ENCODE assay signal across 27 mouse cellular contexts in genomic region chr5:43970532-43970931, GRCm38 (mm10). TPM values are rescaled to one million over a fixed set of nuclear protein-coding genes. Genes with fewer than 3 reads are reported as not detected.
"Had no signal": no experiment of that assay in that cellular context is flagged by ENCODE, and none has a peak within 500 bp of the region (broad histone marks: within the 10 kb centered on the region; RNA-seq: fewer than 3 reads in every experiment).

No protein-coding gene starts in this region.

- ATAC-seq: forebrain, embryonic 15.5 days; forebrain, postnatal 0 days; hindbrain, embryonic 16.5 days; inflammation-experienced regulatory T-cells, adult 6 months had no signal

- H3K27me3 ChIP-seq: forebrain, embryonic 15.5 days; heart, embryonic 12.5 days; kidney, embryonic 15.5 days; limb, embryonic 13.5 days; limb, embryonic 15.5 days; liver, embryonic 13.5 days had no signal

- H3K9ac ChIP-seq: forebrain, embryonic 15.5 days; forebrain, postnatal 0 days; heart, embryonic 12.5 days; hindbrain, embryonic 14.5 days; kidney, embryonic 15.5 days; limb, embryonic 13.5 days; limb, embryonic 15.5 days; liver, embryonic 13.5 days had no signal

- H3K27ac ChIP-seq: forebrain, embryonic 15.5 days; heart, adult 2 months; hindbrain, embryonic 14.5 days; kidney, embryonic 15.5 days; kidney, postnatal 0 days; limb, embryonic 13.5 days; limb, embryonic 15.5 days; liver, embryonic 13.5 days had no signal

- H3K4me3 ChIP-seq: forebrain, embryonic 15.5 days; heart, adult 2 months; heart, embryonic 12.5 days; kidney, embryonic 15.5 days; limb, embryonic 13.5 days; limb, embryonic 15.5 days; liver, embryonic 13.5 days had no signal

- H3K4me1 ChIP-seq: forebrain, embryonic 15.5 days; heart, embryonic 12.5 days; kidney, embryonic 15.5 days; limb, embryonic 13.5 days; limb, embryonic 15.5 days; liver, embryonic 13.5 days had no signal

- DNase-seq: forebrain, postnatal 0 days; gastrocnemius, postnatal 14 days; gastrocnemius, postnatal 36 days; heart, adult 2 months; heart, postnatal 14 days; heart, postnatal 36 days; kidney, adult 11 months; kidney, adult 2 months; kidney, adult 9 months; kidney, postnatal 14 days; kidney, postnatal 36 days; layer of hippocampus, adult 9-11 months; layer of hippocampus, postnatal 36 days; left cerebral cortex, postnatal 4 days; liver, embryonic 13.5 days had no signal

- H3K36me3 ChIP-seq: forebrain, embryonic 15.5 days; heart, embryonic 12.5 days; kidney, embryonic 15.5 days; limb, embryonic 13.5 days; limb, embryonic 15.5 days; liver, embryonic 13.5 days had no signal

- H3K9me3 ChIP-seq: forebrain, embryonic 15.5 days; heart, embryonic 12.5 days; kidney, embryonic 15.5 days; limb, embryonic 13.5 days; limb, embryonic 15.5 days; liver, embryonic 13.5 days had no signal

- H3K4me2 ChIP-seq: forebrain, embryonic 15.5 days; heart, embryonic 12.5 days; hindbrain, embryonic 14.5 days; kidney, embryonic 15.5 days; limb, embryonic 13.5 days; limb, embryonic 15.5 days; liver, embryonic 11.5 days; liver, embryonic 13.5 days had no signal

RNA-seq across cellular contexts. Expression of gene Fgfbp1, which starts 11.0 kb away (rescaled TPM):
- total RNA-seq: gastrocnemius, postnatal 14 days; heart, adult 2 months; heart, postnatal 36 days; hematopoietic stem cell, adult 5-6 weeks had no signal
- polyA plus RNA-seq: heart, embryonic 12.5 days; inflammation-experienced regulatory T-cells, adult 6 months; liver, embryonic 11.5 days had no signal

RNA-seq across cellular contexts. Expression of gene Gm7879, which starts 57.6 kb away (rescaled TPM):
- total RNA-seq: forebrain, postnatal 0 days had no signal
- polyA plus RNA-seq: forebrain, postnatal 0 days; heart, embryonic 12.5 days; heart, postnatal 0 days; hindbrain, embryonic 16.5 days; kidney, postnatal 0 days; liver, embryonic 11.5 days had no signal
